Mouse (Mus musculus): ENCODE measurements around the gene Sc5d. TPM values are rescaled to one million over a fixed set of nuclear protein-coding genes. Genes with fewer than 3 reads are reported as not detected.

The Sc5d gene
- total and polyA plus RNA-seq, 3 experiments, result 23.3 to 111 (median 77.4) TPM

- H3K4me3 ChIP-seq (replicated peaks in 1 of 3; ENCODE audit: low read depth in 2 of 3, low read length in 2 of 3, poor library complexity in 1 of 3), result no peak overlapping the region
- no peak overlapping the region for H3K9ac ChIP-seq (ENCODE audit: insufficient read depth, low read depth)
- H3K36me3 ChIP-seq (replicated peaks in 1 of 2; ENCODE audit: control insufficient read depth in 1 of 2, insufficient read depth in 1 of 2, low read length in 1 of 2), result no peaks in the 10 kb centered on the region
- no peak for TF ChIP-seq RAD21 (IDR thresholded peaks at IDR 0.05; ENCODE audit: low read depth, low read length)
- no peak for TF ChIP-seq POLR2AphosphoS2 (IDR thresholded peaks at IDR 0.05; ENCODE audit: low read depth, low read length)
- TF ChIP-seq ZMIZ1 (IDR thresholded peaks at IDR 0.05; ENCODE audit: low read depth, low read length), result no peak
- no peak overlapping the region for H3K4me2 ChIP-seq (ENCODE audit: insufficient read depth, low read depth, poor library complexity, severe bottlenecking)
- DNase-seq (ENCODE audit: extremely low read depth), result no peak
- H3K79me2 ChIP-seq (replicated peaks; ENCODE audit: control insufficient read depth, extremely low read depth, insufficient read depth, poor library complexity, severe bottlenecking), result no peaks in the 10 kb centered on the region
- no peaks in the 10 kb centered on the region for H3K9me3 ChIP-seq (replicated peaks; ENCODE audit: low read length)
- in situ Hi-C loops (cut with MboI; ENCODE audit: low pct_ligation_motif_present, low pct_unique_long_range_greater_than_20kb, low sequenced_read_pairs), result no loop called here
- dilution Hi-C loops (cut with MboI; ENCODE audit: extremely low pct_ligation_motif_present, extremely low pct_unique_long_range_greater_than_20kb, low sequenced_read_pairs), result no loop called here
- no peaks in the 10 kb centered on the region for H3K4me1 ChIP-seq (ENCODE audit: control insufficient read depth in 1 of 2, insufficient read depth in 2 of 2)
- H3K27ac ChIP-seq (ENCODE audit: insufficient read depth, low read depth), result no peak overlapping the region
- no peaks in the 10 kb centered on the region for H3K27me3 ChIP-seq (replicated peaks)
Observed at GRCm38 (mm10) chr9:42293596-42293995, 29.5 kb upstream of the Sc5d start.

- no peak overlapping the region for H3K4me2 ChIP-seq (ENCODE audit: insufficient read depth, low read depth, poor library complexity, severe bottlenecking)
- H3K36me3 ChIP-seq (replicated peaks in 1 of 2; ENCODE audit: control insufficient read depth in 1 of 2, insufficient read depth in 1 of 2, low read length in 1 of 2), result no peaks in the 10 kb centered on the region
- H3K9me3 ChIP-seq (replicated peaks; ENCODE audit: low read length), result no peaks in the 10 kb centered on the region
- H3K4me3 ChIP-seq (replicated peaks in 1 of 3; ENCODE audit: low read depth in 2 of 3, low read length in 2 of 3, poor library complexity in 1 of 3), result no peak overlapping the region
- H3K27ac ChIP-seq (ENCODE audit: insufficient read depth, low read depth), result no peak overlapping the region
- dilution Hi-C loops (cut with MboI; ENCODE audit: extremely low pct_ligation_motif_present, extremely low pct_unique_long_range_greater_than_20kb, low sequenced_read_pairs) (no loop called here), in situ Hi-C loops (cut with MboI; ENCODE audit: low pct_ligation_motif_present, low pct_unique_long_range_greater_than_20kb, low sequenced_read_pairs) (no loop called here)
- DNase-seq (ENCODE audit: extremely low read depth), result no peak
- H3K4me1 ChIP-seq (ENCODE audit: control insufficient read depth in 1 of 2, insufficient read depth in 2 of 2), result no peaks in the 10 kb centered on the region
- no peak overlapping the region for H3K9ac ChIP-seq (ENCODE audit: insufficient read depth, low read depth)
- no peaks in the 10 kb centered on the region for H3K79me2 ChIP-seq (replicated peaks; ENCODE audit: control insufficient read depth, extremely low read depth, insufficient read depth, poor library complexity, severe bottlenecking)
- no peaks in the 10 kb centered on the region for H3K27me3 ChIP-seq (replicated peaks)
- TF ChIP-seq MAFK (IDR thresholded peaks at IDR 0.05; ENCODE audit: insufficient replicate concordance, low read length) (no peak), USF2 (conservative IDR thresholded peaks at IDR 0.05; ENCODE audit: low read depth, low read length) (no peak), POLR2AphosphoS2 (IDR thresholded peaks at IDR 0.05; ENCODE audit: low read depth, low read length) (no peak), BHLHE40 (IDR thresholded peaks at IDR 0.05; ENCODE audit: low read depth, low read length) (no peak), ZKSCAN1 (IDR thresholded peaks at IDR 0.05; ENCODE audit: borderline replicate concordance, low read depth, low read length) (no peak), MEF2A (IDR thresholded peaks at IDR 0.05; ENCODE audit: borderline replicate concordance, low read depth, low read length) (no peak), ZC3H11A (IDR thresholded peaks at IDR 0.05; ENCODE audit: low read depth, low read length) (no peak), GABPA (IDR thresholded peaks at IDR 0.05; ENCODE audit: insufficient replicate concordance, low read depth, low read length) (no peak), RAD21 (IDR thresholded peaks at IDR 0.05; ENCODE audit: low read depth, low read length) (no peak), ZMIZ1 (IDR thresholded peaks at IDR 0.05; ENCODE audit: low read depth, low read length) (no peak), NELFE (IDR thresholded peaks at IDR 0.05; ENCODE audit: low read depth, low read length) (no peak), JUND (conservative IDR thresholded peaks at IDR 0.05; ENCODE audit: low read depth, low read length) (no peak), ELF1 (IDR thresholded peaks at IDR 0.05; ENCODE audit: low read depth, low read length) (no peak), MYC (IDR thresholded peaks at IDR 0.05; ENCODE audit: low read depth, low read length) (no peak)
Observed at GRCm38 (mm10) chr9:42293051-42293450, 29.0 kb upstream of the Sc5d start.
